Mouse (Mus musculus): ENCODE data around the gene Iqcf6.

GRCm38 (mm10) chr9:106598466-106598865 lies 27.9 kb upstream of the Iqcf6 start:
- TF ChIP-seq CTCF (IDR thresholded peaks at IDR 0.05; ENCODE audit: low read depth): no peak
- no peak for TF ChIP-seq EP300 (IDR thresholded peaks at IDR 0.05; ENCODE audit: low read depth)
